Comparison of ENCODE assay signal across 9 mouse cellular contexts in genomic region chr5:139970186-139970631, GRCm38 (mm10).
DNase-seq lines count a peak whose midpoint lies in the region; ATAC-seq and TF ChIP-seq lines count a peak whose summit lies in the region.
"Had no signal": no experiment of that assay in that cellular context is flagged by ENCODE, and none has a peak within 500 bp of the region (broad histone marks: within the 10 kb centered on the region; RNA-seq: fewer than 3 reads in every experiment).

No protein-coding gene starts in this region.

- H3K79me2 ChIP-seq in liver, adult 2 months (ENCODE audit: control insufficient read depth, insufficient read depth, low read length): no peaks in the 10 kb centered on the region
- no peaks in the 10 kb centered on the region for H3K79me2 ChIP-seq in CH12.LX (replicated peaks; ENCODE audit: control insufficient read depth, extremely low read depth, insufficient read depth, poor library complexity, severe bottlenecking)

- in situ Hi-C loops in CH12.LX (cut with MboI; ENCODE audit: low pct_ligation_motif_present, low pct_unique_long_range_greater_than_20kb, low sequenced_read_pairs): no loop called here

- peaks cover 11% of the 10 kb centered on the region for H3K27me3 ChIP-seq in liver, adult 2 months (ENCODE audit: control insufficient read depth, insufficient read depth, low read length)
- H3K27me3 ChIP-seq in CH12.LX (replicated peaks): peaks cover 2% of the 10 kb centered on the region
- H3K27me3 ChIP-seq in lung, embryonic 16.5 days (ENCODE audit: control insufficient read depth, insufficient read depth, low read depth, low read length): peaks cover 10% of the 10 kb centered on the region
- H3K27me3 ChIP-seq in forebrain, embryonic 10.5 days (ENCODE audit: poor library complexity, severe bottlenecking): peaks cover 26% of the 10 kb centered on the region

- no peak overlapping the region for H3K9ac ChIP-seq in liver, adult 2 months (ENCODE audit: low read depth, low read length)
- no peak overlapping the region for H3K9ac ChIP-seq in CH12.LX (ENCODE audit: insufficient read depth, low read depth)
- H3K9ac ChIP-seq in lung, embryonic 16.5 days (ENCODE audit: low read length): no peak overlapping the region

- H3K4me1 ChIP-seq in liver, adult 2 months (ENCODE audit: control insufficient read depth, insufficient read depth, low read length): 0 out of 2 replicates have a peak, but pooled peaks cover 2% of the 10 kb centered on the region
- peaks cover 19 to 32% of the 10 kb centered on the region in 2 experiments for H3K4me1 ChIP-seq in CH12.LX (ENCODE audit: control insufficient read depth in 1 of 2, insufficient read depth in 2 of 2)
- H3K4me1 ChIP-seq in lung, embryonic 16.5 days (replicated peaks; ENCODE audit: control insufficient read depth, insufficient read depth, low read length): peaks cover 6% of the 10 kb centered on the region
- peaks cover 11% of the 10 kb centered on the region; the same call in 1 of the 2 replicates for H3K4me1 ChIP-seq in forebrain, embryonic 10.5 days

- TF ChIP-seq CTCF in liver, adult 2 months (IDR thresholded peaks at IDR 0.05; ENCODE audit: low read depth, low read length): peak; percentile 67
- peak in 1 of 2 experiments; percentile 66; a peak in 2 of 4 replicates for TF ChIP-seq CTCF in CH12.LX (conservative IDR thresholded peaks at IDR 0.05 in 1 of 2, IDR thresholded peaks at IDR 0.05 in 1 of 2; ENCODE audit: low read depth in 2 of 2, low read length in 2 of 2)

- no peak for TF ChIP-seq POLR2A in liver, adult 2 months (IDR thresholded peaks at IDR 0.05; ENCODE audit: extremely low read depth, insufficient read depth, low read length)
- no peak for TF ChIP-seq POLR2A in CH12.LX (IDR thresholded peaks at IDR 0.05; ENCODE audit: low read depth, low read length)

- dilution Hi-C loops in CH12.LX (cut with MboI; ENCODE audit: extremely low pct_ligation_motif_present, extremely low pct_unique_long_range_greater_than_20kb, low sequenced_read_pairs): no loop called here

- no peak overlapping the region for H3K27ac ChIP-seq in liver, adult 2 months (replicated peaks; ENCODE audit: insufficient read depth, low read depth, low read length)
- no peak overlapping the region for H3K27ac ChIP-seq in CH12.LX (ENCODE audit: insufficient read depth, low read depth)
- no peak overlapping the region for H3K27ac ChIP-seq in lung, embryonic 16.5 days (ENCODE audit: low read length)
- H3K27ac ChIP-seq in forebrain, embryonic 10.5 days: no peak overlapping the region
- H3K27ac ChIP-seq: macrophage had no signal

- peak; percentile 61 for TF ChIP-seq RAD21 in CH12.LX (IDR thresholded peaks at IDR 0.05; ENCODE audit: low read depth, low read length)

- H3K36me3 ChIP-seq in liver, adult 2 months (ENCODE audit: control insufficient read depth, insufficient read depth, low read length): no peaks in the 10 kb centered on the region
- no peaks in the 10 kb centered on the region for H3K36me3 ChIP-seq in CH12.LX (replicated peaks in 1 of 2; ENCODE audit: control insufficient read depth in 1 of 2, insufficient read depth in 1 of 2, low read length in 1 of 2)
- H3K36me3 ChIP-seq in lung, embryonic 16.5 days (ENCODE audit: control insufficient read depth, insufficient read depth, low read length): no peaks in the 10 kb centered on the region
- no peaks in the 10 kb centered on the region for H3K36me3 ChIP-seq in forebrain, embryonic 10.5 days (replicated peaks)

- peak; percentile 65 for DNase-seq in liver, adult 2 months (ENCODE audit: extremely low read depth, low read depth, low spot score)
- DNase-seq in liver (no peak), CH12.LX (ENCODE audit: extremely low read depth) (peak; percentile 38), NIH3T3 (ENCODE audit: low read depth) (peak; percentile 73)
- DNase-seq in forebrain, embryonic 10.5 days (ENCODE audit: extremely low spot score, low spot score): no peak
- no peak for DNase-seq in layer of hippocampus, adult 18-20 months (ENCODE audit: low spot score in 2 of 2)

- ATAC-seq in erythroblast, adult 5-6 weeks (replicated peaks; ENCODE audit: low FRiP score, poor library complexity, severe bottlenecking): peak; percentile 61
- peak; percentile 45; the same call in 1 of the 2 replicates for ATAC-seq in lung, embryonic 16.5 days (ENCODE audit: low read depth)

- peaks cover 9% of the 10 kb centered on the region for H3K9me3 ChIP-seq in CH12.LX (replicated peaks; ENCODE audit: low read length)
- no peaks in the 10 kb centered on the region for H3K9me3 ChIP-seq in lung, embryonic 16.5 days (ENCODE audit: control insufficient read depth, low read length)
- H3K9me3 ChIP-seq in forebrain, embryonic 10.5 days: no peaks in the 10 kb centered on the region

- no peak overlapping the region for H3K4me2 ChIP-seq in CH12.LX (ENCODE audit: insufficient read depth, low read depth, poor library complexity, severe bottlenecking)
- H3K4me2 ChIP-seq in lung, embryonic 16.5 days (ENCODE audit: low read depth, low read length): no peak overlapping the region

- no peak overlapping the region for H3K4me3 ChIP-seq in liver, adult 2 months (ENCODE audit: insufficient read depth, low read depth, low read length)
- peak overlapping the region in 1 of 3 experiments; percentile 13 for H3K4me3 ChIP-seq in CH12.LX (replicated peaks in 1 of 3; ENCODE audit: low read depth in 2 of 3, low read length in 2 of 3, poor library complexity in 1 of 3)
- no peak overlapping the region for H3K4me3 ChIP-seq in lung, embryonic 16.5 days (ENCODE audit: low read length)
- no peak overlapping the region for H3K4me3 ChIP-seq in forebrain, embryonic 10.5 days

- no peak for TF ChIP-seq EP300 in CH12.LX (IDR thresholded peaks at IDR 0.05; ENCODE audit: low read length)

- 41% methylated on average over 12 of the region's 12 CpGs for WGBS in liver, adult 2 months
- 33% methylated on average over 12 of the region's 12 CpGs for WGBS in lung, embryonic 16.5 days
- WGBS in forebrain, embryonic 10.5 days: 81% methylated on average over 12 of the region's 12 CpGs

TF ChIP-seq in CH12.LX, 34 proteins besides CTCF, POLR2A, EP300 and RAD21:
- TF ChIP-seq ETS1 (conservative IDR thresholded peaks at IDR 0.05; ENCODE audit: low read depth, low read length) (no peak), MAFK (IDR thresholded peaks at IDR 0.05; ENCODE audit: insufficient replicate concordance, low read length) (peak; percentile 67; the same call in 1 of the 2 replicates), USF2 (conservative IDR thresholded peaks at IDR 0.05; ENCODE audit: low read depth, low read length) (no peak), SMC3 (IDR thresholded peaks at IDR 0.05; ENCODE audit: low read depth, low read length) (peak; percentile 49)

Comparison
In these comparisons a context has a peak if more than half of its experiments do, and no peak if none do; other contexts are left out.
1. DNase-seq: peak in liver, adult 2 months (single experiment), CH12.LX (single experiment) and NIH3T3 (single experiment); none in liver (single experiment), forebrain, embryonic 10.5 days (single experiment) and layer of hippocampus, adult 18-20 months (0 of 2).